Mouse (Mus musculus): ENCODE measurements around the gene Slc26a10.

GRCm38 (mm10) chr10:127227163-127227562, 46.7 kb upstream of the Slc26a10 start:
- TF ChIP-seq CTCF (IDR thresholded peaks at IDR 0.05; ENCODE audit: insufficient read depth, low read depth, low read length) = no peak
- TF ChIP-seq POLR2A (IDR thresholded peaks at IDR 0.05; ENCODE audit: insufficient read depth, low read depth, low read length) = no peak

Measured in olfactory bulb, adult 2 months (tissue).